Mouse (Mus musculus) heart, postnatal 0 days (tissue): Measurements from ENCODE around the gene Rtl10.

ENCODE experiments used
- CTCF ChIP-seq: IDR thresholded peaks from 2 replicates; pipeline ENCODE4 v1.5.1; 2016; ENCODE audit warnings: antibody characterized with exemption, control low read depth, low read depth
- EP300 ChIP-seq: IDR thresholded peaks from 2 replicates; pipeline ENCODE4 v1.6.1; 2016; ENCODE audit warnings: antibody characterized with exemption, low read depth

- no peak for TF ChIP-seq EP300
- no peak for TF ChIP-seq CTCF
These were observed 40.0 kb upstream of the Rtl10 start for GRCm38 (mm10) chr16:18458661-18459060.
